ENCODE assay signal across 8 mouse cellular contexts in the genomic region with DNA sequence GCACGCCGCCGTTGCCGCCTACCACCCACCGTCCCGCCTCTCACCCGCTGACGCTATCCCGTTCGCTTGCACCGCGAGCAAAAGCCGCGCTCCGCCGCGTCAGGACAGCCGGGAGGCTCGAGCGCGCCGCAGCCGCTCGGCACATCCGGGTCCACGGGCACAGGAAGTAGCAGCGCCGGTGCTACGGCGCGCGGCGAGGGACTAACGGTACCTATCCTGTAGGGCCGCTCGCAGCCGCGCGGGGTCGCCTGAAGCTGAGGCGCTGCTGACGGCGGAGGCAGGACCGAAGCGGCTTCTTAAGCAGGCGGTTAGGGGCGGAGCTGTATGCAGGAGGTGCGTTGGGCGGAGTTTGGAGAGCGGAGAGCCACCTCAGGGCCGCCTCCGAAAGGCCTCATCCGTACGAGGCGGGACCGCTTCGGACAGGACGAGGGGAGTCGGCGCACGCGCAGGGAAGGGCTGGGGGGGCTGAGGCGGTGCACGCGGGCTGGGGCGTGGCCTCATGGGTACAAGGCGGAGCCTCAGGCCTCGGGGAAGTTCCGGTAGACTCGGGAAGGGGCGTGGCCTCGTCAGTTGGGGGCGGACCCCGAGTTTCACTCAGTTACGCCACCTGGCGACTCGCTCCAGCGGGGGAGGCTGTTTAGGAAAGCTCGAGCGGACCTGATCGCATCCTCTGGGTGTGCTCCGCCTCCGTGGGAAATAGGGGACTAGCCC. TPM values are rescaled to one million over a fixed set of nuclear protein-coding genes. Genes with fewer than 3 reads are reported as not detected.
DNase-seq lines count a peak whose midpoint lies in the region; ATAC-seq lines count a peak whose summit lies in the region.

A gene (minus strand): TSS at position 270 of the 711 bp plus-strand sequence.

- H3K36me3 ChIP-seq in hindbrain, embryonic 16.5 days (ENCODE audit: control insufficient read depth, insufficient read depth, low read length): peaks cover 12% of the 10 kb centered on the region
- H3K36me3 ChIP-seq in macrophage (ENCODE audit: inconsistent target): peaks cover 19% of the 10 kb centered on the region

- peak within 1 kb of the TSS; percentile 82 for H3K4me3 ChIP-seq in hindbrain, embryonic 16.5 days (ENCODE audit: low read length)
- H3K4me3 ChIP-seq in macrophage (ENCODE audit: inconsistent target): peak within 1 kb of the TSS; percentile 82

- peaks cover 17% of the 10 kb centered on the region for H3K4me1 ChIP-seq in hindbrain, embryonic 16.5 days (ENCODE audit: control insufficient read depth, insufficient read depth, low read depth, low read length)

- H3K9ac ChIP-seq in hindbrain, embryonic 16.5 days (ENCODE audit: low read depth, low read length): peak within 1 kb of the TSS; percentile 91

- WGBS in hindbrain, embryonic 16.5 days: 0% methylated on average over 71 of the region's 83 CpGs
- under 1% methylated on average over 83 of the region's 83 CpGs for WGBS in macrophage (ENCODE audit: missing documents)

- peaks cover 85% of the 10 kb centered on the region for H3K79me2 ChIP-seq in macrophage (ENCODE audit: inconsistent target)

- peak within 1 kb of the TSS; percentile 97 for H3K27ac ChIP-seq in hindbrain, embryonic 16.5 days (ENCODE audit: low read depth, low read length)
- H3K27ac ChIP-seq in macrophage: peak within 1 kb of the TSS; percentile 44; the same call in 1 of the 2 replicates

- H3K9me3 ChIP-seq in hindbrain, embryonic 16.5 days (ENCODE audit: control insufficient read depth, low read length): no peaks in the 10 kb centered on the region

- H3K27me3 ChIP-seq in hindbrain, embryonic 16.5 days (replicated peaks; ENCODE audit: control insufficient read depth, insufficient read depth, low read length): no peaks in the 10 kb centered on the region

- H3K4me2 ChIP-seq in hindbrain, embryonic 16.5 days (ENCODE audit: low read length): peak within 1 kb of the TSS; percentile 80

- peak; percentile 98 for ATAC-seq in hindbrain, embryonic 16.5 days

- peak; percentile 99 for DNase-seq in WW6 (ENCODE audit: low read depth, low spot score)
- DNase-seq in cerebellum, postnatal 4 days (ENCODE audit: low spot score in 2 of 2): peak; percentile 100
- DNase-seq in gastrocnemius, adult 18-20 months (ENCODE audit: low spot score): peak; percentile 100
- DNase-seq in left cerebral cortex, adult 18-20 months (ENCODE audit: low spot score in 2 of 2): peak; percentile 100
- DNase-seq in right cerebral cortex, adult 18-20 months: peak; percentile 100
- DNase-seq in urinary bladder, postnatal 10 days (ENCODE audit: low spot score): peak; percentile 99

RNA-seq across cellular contexts. Expression of the gene that starts here (rescaled TPM):
- 10 to 100 TPM; 21.2 to 24.9 TPM for total RNA-seq in gastrocnemius, adult 18-20 months (2021)
- polyA plus RNA-seq in hindbrain, embryonic 16.5 days (2015; fragmentation: Nextera tagmentation; extraction: Ambion mirVana): 40.0 and 53.4 TPM in 2 replicates
- 100 to 1,000 TPM in 1 of 2 experiments, 10 to 100 TPM in 1; 96.6 to 103 TPM for total RNA-seq in left cerebral cortex, adult 18-20 months (2021)
- 100 to 1,000 TPM; 121 to 344 (median 189) TPM for total RNA-seq in macrophage (2018; cell fraction: chromatin; rRNA removed)
- 10 to 100 TPM; 32.7 to 65.2 (median 42.6) TPM for total RNA-seq in macrophage (2018; cell fraction: cytosol; rRNA removed)
- 100 to 1,000 TPM in 23 of 26 experiments, 10 to 100 TPM in 3; 90.4 to 232 (median 124) TPM for total RNA-seq in macrophage (2018; cell fraction: nucleus; rRNA removed)
- 24.9 to 26.4 TPM (median 26.3 TPM) in 3 replicates for polyA plus RNA-seq in macrophage (2018)

Comparison
In these comparisons a context has a peak if more than half of its experiments do, and no peak if none do; other contexts are left out.
1. Peak in every context shown above with its lines: DNase-seq, ATAC-seq, H3K4me3 ChIP-seq and H3K27ac ChIP-seq.